Mouse (Mus musculus) CH12.LX (cell line): ENCODE data around the gene Tmem100.

Experiments used
- CHD1 ChIP-seq: IDR thresholded peaks from 2 replicates; pipeline ENCODE4 v1.6.1; 2012; ENCODE audit warnings: low read depth, low read length, improper control_type of control experiment, inconsistent platforms
- CTCF ChIP-seq, 2 experiments: IDR thresholded peaks in 1 of 2; conservative IDR thresholded peaks in 1 of 2; 2 replicates each; pipeline ENCODE4 v1.5.1; 2011 to 2012; ENCODE audit warnings: low read depth in 2 of 2, low read length in 2 of 2, improper control_type of control experiment in 1 of 2, inconsistent platforms in 1 of 2, mild to moderate bottlenecking in 1 of 2, moderate library complexity in 1 of 2
- JUND ChIP-seq: conservative IDR thresholded peaks from 2 replicates; pipeline ENCODE4 v1.6.1; 2011; ENCODE audit warnings: low read depth, low read length, improper control_type of control experiment
- MXI1 ChIP-seq: IDR thresholded peaks from 2 replicates; pipeline ENCODE4 v1.6.1; 2011; ENCODE audit warnings: mild to moderate bottlenecking, low read depth, low read length, improper control_type of control experiment
- NELFE ChIP-seq: IDR thresholded peaks from 2 replicates; pipeline ENCODE4 v1.6.1; 2011; ENCODE audit warnings: low read depth, low read length, improper control_type of control experiment
- NRF1 ChIP-seq: IDR thresholded peaks from 2 replicates; pipeline ENCODE4 v1.6.1; 2014; ENCODE audit warnings: low read depth, mild to moderate bottlenecking, inconsistent platforms, low read length, improper control_type of control experiment, moderate library complexity
- POLR2A ChIP-seq: IDR thresholded peaks from 2 replicates; pipeline ENCODE4 v1.6.1; 2011; ENCODE audit warnings: low read depth, mild to moderate bottlenecking, improper control_type of control experiment, low read length
- POLR2AphosphoS2 ChIP-seq: IDR thresholded peaks from 2 replicates; pipeline ENCODE4 v1.6.1; 2011; ENCODE audit warnings: low read depth, low read length, improper control_type of control experiment
- RAD21 ChIP-seq: IDR thresholded peaks from 2 replicates; pipeline ENCODE4 v1.6.1; 2011; ENCODE audit warnings: low read depth, mild to moderate bottlenecking, low read length, improper control_type of control experiment, moderate library complexity
- SMC3 ChIP-seq: IDR thresholded peaks from 2 replicates; pipeline ENCODE4 v1.6.1; 2011; ENCODE audit warnings: low read depth, low read length, improper control_type of control experiment
- TBP ChIP-seq: conservative IDR thresholded peaks from 2 replicates; pipeline ENCODE4 v1.6.1; 2011; ENCODE audit warnings: low read depth, low read length, improper control_type of control experiment
- USF1 ChIP-seq: IDR thresholded peaks from 2 replicates; pipeline ENCODE4 v1.6.1; 2014; ENCODE audit warnings: low read depth, mild to moderate bottlenecking, inconsistent platforms, low read length, improper control_type of control experiment
- ZKSCAN1 ChIP-seq: IDR thresholded peaks from 2 replicates; pipeline ENCODE4 v1.6.1; 2012; ENCODE audit warnings: low read depth, inconsistent platforms, low read length, improper control_type of control experiment, borderline replicate concordance
- ZNF384 ChIP-seq: IDR thresholded peaks from 2 replicates; pipeline ENCODE4 v1.6.1; 2012; ENCODE audit warnings: low read depth, low read length, improper control_type of control experiment, inconsistent platforms

GRCm38 (mm10) chr11:90052785-90053184 is 22.6 kb downstream of the Tmem100 start:
- no peak for TF ChIP-seq CTCF (conservative IDR thresholded peaks at IDR 0.05 in 1 of 2, IDR thresholded peaks at IDR 0.05 in 1 of 2; ENCODE audit: low read depth in 2 of 2, low read length in 2 of 2)
- TF ChIP-seq MXI1, result no peak
- no peak for TF ChIP-seq SMC3
- TF ChIP-seq POLR2AphosphoS2, result no peak
- TF ChIP-seq TBP, result no peak
- no peak for TF ChIP-seq NELFE
- no peak for TF ChIP-seq POLR2A
- no peak for TF ChIP-seq NRF1
- no peak for TF ChIP-seq CHD1
- no peak for TF ChIP-seq USF1
- no peak for TF ChIP-seq JUND
- TF ChIP-seq RAD21, result no peak
- no peak for TF ChIP-seq ZKSCAN1
- TF ChIP-seq ZNF384, result no peak
